Mouse (Mus musculus): ENCODE measurements around the gene Ctso.

Gene Ctso

DNA sequence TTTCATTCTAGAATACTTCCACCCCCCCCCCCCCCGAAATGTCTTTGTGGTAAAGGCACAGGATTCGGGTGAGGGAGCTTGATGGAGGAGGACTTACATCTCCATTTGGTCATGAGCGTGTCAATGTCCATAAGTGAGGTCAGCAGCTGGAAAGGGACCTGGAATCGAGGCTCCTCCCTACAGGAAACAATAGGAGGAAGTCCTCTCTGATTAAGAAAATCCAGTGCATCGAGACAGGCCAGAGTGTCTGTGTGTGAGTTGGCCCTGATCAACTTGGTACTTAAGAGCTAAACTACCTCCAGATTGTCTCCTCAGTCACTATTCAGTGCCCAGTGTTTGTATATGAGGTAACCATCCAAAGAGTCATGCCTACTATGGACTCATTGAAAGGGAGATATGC is 28.9 kb downstream of the Ctso start:
- DNase-seq, result peak; percentile 88

GRCm38 (mm10) chr3:81963768-81964167 is 31.4 kb downstream of the Ctso start:
- no peak for DNase-seq

DNA sequence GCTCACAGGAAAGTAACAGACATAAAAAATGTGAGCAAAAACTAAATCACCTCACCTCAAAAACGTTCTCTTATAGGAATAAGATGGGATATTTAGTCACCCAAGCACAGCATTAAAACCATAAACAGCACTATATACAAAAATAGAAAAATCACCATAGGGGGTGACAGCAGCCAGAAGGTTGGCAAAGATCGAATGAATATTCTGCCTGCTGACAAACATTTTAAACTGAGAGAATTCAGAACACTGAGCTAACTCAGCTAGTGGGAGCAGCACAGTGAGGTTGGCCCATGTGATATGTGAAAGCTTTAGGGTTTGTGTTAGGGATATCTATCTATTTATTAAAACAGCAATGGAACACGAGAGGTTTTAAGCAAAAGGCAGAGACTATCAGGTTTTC is 32.2 kb downstream of the Ctso start:
- no peak for DNase-seq

DNA sequence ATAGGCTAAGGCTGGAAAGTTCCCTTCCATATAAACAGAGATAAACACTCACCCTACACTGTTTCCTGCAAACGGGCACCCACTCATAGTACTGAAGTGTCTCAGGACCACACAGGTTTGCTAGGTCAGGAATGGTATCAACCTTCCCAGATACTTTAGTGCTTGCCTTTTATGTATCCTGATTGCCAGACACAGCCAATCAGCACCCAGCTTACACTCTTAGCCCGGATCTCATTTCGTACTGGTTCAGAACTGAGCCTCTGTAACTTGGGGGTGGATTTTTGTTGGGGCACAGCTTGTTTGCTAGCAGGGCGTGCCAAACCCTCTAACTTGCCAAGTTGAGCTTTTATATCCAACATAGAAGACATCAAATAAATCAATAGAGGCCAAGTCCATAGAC is 43.2 kb downstream of the Ctso start:
- DNase-seq, result no peak

GRCm38 (mm10) chr3:81976102-81976501 is 43.7 kb downstream of the Ctso start, which contains the start of gene Tdo2:
TSS of gene Tdo2 (minus strand) at chr3:81976202.
- DNase-seq, result no peak

DNA sequence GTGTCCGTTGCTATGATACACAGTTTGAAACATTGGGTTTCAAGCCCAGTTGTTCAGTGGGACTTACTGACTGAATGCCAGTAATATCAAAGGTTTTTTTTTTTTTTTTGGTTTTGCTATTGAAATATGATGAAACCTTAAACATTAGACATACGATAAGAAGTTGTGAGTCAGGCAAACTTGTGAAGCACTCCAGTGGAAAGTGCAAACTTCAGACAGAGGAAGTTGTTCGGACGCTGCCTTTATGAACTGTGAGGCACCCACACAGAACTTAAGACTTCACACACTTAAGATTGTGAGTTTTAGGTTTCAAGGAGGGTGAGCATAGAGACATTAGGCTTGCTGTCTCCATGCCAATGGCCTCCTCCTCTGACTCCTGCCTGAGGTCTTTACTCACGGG is 49.2 kb downstream of the Ctso start:
- DNase-seq, result no peak

DNA sequence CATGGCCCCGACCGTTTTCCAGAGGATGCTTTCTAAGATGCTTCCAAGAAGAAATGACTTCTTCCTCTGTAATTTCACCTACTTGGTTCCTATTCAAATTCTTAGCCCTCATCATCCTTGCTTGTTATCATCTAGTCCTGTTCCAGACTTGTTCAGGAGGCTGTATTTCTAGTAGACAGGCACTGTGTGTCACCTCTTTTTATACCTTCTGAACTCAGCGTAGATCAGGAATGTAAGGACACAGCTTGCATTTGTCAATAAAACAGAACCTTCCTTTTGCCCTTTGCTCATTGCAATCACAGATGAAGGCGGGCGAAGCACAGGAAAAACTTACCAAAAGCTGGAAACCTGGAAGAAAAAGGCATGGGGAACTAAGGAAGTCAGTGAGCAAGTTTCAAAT is 49.6 kb downstream of the Ctso start, which contains the start of gene Asic5:
Gene Asic5, plus strand, starts transcription at position 301 of the 400 bp plus-strand sequence.
- DNase-seq, result no peak

- no peak for DNase-seq
Observed at GRCm38 (mm10) chr3:81983120-81983895, 50.9 kb downstream of the Ctso start.

- DNase-seq, result no peak
Observed at GRCm38 (mm10) chr3:81985100-81985499, 52.7 kb downstream of the Ctso start.

DNA sequence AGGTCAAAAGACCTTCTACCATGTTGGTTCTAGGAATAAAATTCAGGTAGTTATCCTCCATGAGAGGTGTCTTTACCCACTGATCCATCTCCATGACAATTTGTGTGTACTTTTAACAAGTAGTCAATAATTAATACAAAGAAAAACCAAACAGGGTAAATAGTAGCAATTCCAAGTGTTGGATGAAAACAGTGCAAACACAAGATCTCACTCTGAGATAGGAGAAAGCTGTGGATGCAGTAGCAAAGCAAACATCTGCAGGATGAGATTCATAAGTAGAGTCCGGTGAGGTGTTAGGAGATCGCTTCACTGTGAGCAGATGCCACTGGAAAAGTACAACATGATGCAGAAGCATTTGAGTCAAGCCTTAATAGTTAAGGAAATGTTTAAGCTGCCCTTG is 53.7 kb downstream of the Ctso start:
- no peak for DNase-seq

DNA sequence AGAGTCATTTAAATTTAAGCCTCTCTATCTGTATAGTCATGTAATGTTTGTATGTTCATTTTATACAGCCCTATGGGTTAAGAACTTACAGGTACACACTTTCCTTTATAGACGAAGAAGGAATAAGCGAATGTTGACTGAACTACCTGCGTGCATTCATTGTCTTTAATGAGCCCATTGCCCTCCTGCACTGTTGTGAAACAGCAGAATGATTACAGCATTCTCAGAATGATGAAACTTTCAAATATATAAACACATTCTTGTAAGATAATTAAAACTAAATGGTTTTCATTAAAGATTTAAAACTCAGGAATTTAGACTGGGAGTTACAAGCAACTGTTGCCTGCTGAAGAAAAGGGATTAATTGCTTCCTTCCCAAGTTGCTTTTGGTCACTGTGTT is 55.2 kb downstream of the Ctso start:
- DNase-seq, result no peak

GRCm38 (mm10) chr3:81989692-81990141 is 57.3 kb downstream of the Ctso start:
- DNase-seq, result no peak

DNA sequence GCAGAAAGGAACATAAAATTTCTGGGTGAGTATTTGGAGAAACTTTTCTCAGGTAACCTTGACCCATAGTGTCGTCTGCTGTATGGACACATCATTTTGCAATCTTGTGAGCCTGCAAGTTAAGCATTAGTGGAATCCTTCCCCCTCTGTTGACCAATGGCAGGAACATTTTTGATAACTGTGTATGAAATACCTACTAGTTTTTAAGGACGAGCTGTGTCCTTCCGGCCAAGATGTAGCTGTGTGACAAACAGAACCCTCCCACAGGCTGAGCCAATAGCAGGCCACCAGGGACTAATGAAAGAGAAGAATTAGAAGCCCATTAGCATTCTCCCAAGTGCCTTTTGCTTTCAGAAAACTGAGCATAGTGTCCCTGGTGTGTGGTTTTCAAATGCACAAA is 58.1 kb downstream of the Ctso start:
- DNase-seq, result no peak

GRCm38 (mm10) chr3:81995371-81995770 is 63.0 kb downstream of the Ctso start:
- no peak for DNase-seq

- DNase-seq, result no peak
Observed at GRCm38 (mm10) chr3:81995988-81996387, 63.6 kb downstream of the Ctso start.

All from heart, adult 11 months (tissue).